Mouse (Mus musculus) G1E (cell line): ENCODE measurements around the gene Fam169b.

Source experiments
- CTCF ChIP-seq: IDR thresholded peaks from 2 replicates; pipeline ENCODE4 v1.5.1; 2012; ENCODE audit warnings: low read depth, low read length, inconsistent platforms, mixed read lengths
- GATA1 ChIP-seq: IDR thresholded peaks from 2 replicates; pipeline ENCODE4 v1.6.1; 2012; ENCODE audit warnings: borderline replicate concordance, low read length, inconsistent platforms, mixed read lengths

- TF ChIP-seq CTCF (no peak), GATA1 (no peak)
Measured at GRCm38 (mm10) chr7:68382187-68382586, 108.5 kb downstream of the Fam169b start.
